Mouse (Mus musculus): ENCODE results near the gene Uggt2.

GRCm38 (mm10) chr14:118995226-118995925, 103.9 kb downstream of the Uggt2 start:
- TF ChIP-seq POLR2A (IDR thresholded peaks at IDR 0.05; ENCODE audit: control insufficient read depth, extremely low read depth, insufficient read depth, low read length, poor library complexity) (no peak), CTCF (IDR thresholded peaks at IDR 0.05; ENCODE audit: borderline replicate concordance, control insufficient read depth, extremely low read depth, insufficient read depth, low read length, poor library complexity) (no peak)

Data from thymus, adult 2 months (tissue).